Comparison of ENCODE assay signal across 7 mouse cellular contexts in genomic region chr17:50190131-50191015, GRCm38 (mm10). TPM values are rescaled to one million over a fixed set of nuclear protein-coding genes. Genes with fewer than 3 reads are reported as not detected.
A peak's percentile ranks its signal among the peaks of the same experiment; 100 is the strongest.
DNase-seq lines count a peak whose midpoint lies in the region; ATAC-seq and TF ChIP-seq lines count a peak whose summit lies in the region.

Rftn1 (minus strand) TSS chr17:50190674.

- TF ChIP-seq POLR2A in MEL (IDR thresholded peaks at IDR 0.05; ENCODE audit: control insufficient read depth in 1 of 2, insufficient read depth in 1 of 2, low read depth in 1 of 2, low read length in 2 of 2, poor library complexity in 1 of 2), result peak; percentile 25 to 61; a peak in 2 of 4 replicates
- TF ChIP-seq POLR2A in bone marrow, adult 2 months (IDR thresholded peaks at IDR 0.05; ENCODE audit: borderline replicate concordance, control insufficient read depth, low read depth, low read length), result peak; percentile 51; the same call in 1 of the 2 replicates
- peak; percentile 40; the same call in 1 of the 2 replicates for TF ChIP-seq POLR2A in spleen, adult 2 months (IDR thresholded peaks at IDR 0.05; ENCODE audit: low read depth, low read length)

- no peaks in the 10 kb centered on the region for H3K27me3 ChIP-seq in MEL (ENCODE audit: control insufficient read depth in 1 of 2, insufficient read depth in 2 of 2, low read length in 2 of 2)
- no peaks in the 10 kb centered on the region; the same call in 1 of the 2 replicates for H3K27me3 ChIP-seq in hindbrain, postnatal 0 days (ENCODE audit: insufficient read depth, low read length)
- no peaks in the 10 kb centered on the region for H3K27me3 ChIP-seq in spleen, adult 2 months (ENCODE audit: control insufficient read depth, insufficient read depth, low read length)

- H3K9ac ChIP-seq in MEL (ENCODE audit: control insufficient read depth, low read depth, low read length, poor library complexity, severe bottlenecking), result peak within 1 kb of the TSS; percentile 83
- peak within 1 kb of the TSS; percentile 59 for H3K9ac ChIP-seq in hindbrain, postnatal 0 days (replicated peaks; ENCODE audit: low read length)

- peaks cover 5 to 13% of the 10 kb centered on the region in 2 experiments for H3K36me3 ChIP-seq in MEL (ENCODE audit: control insufficient read depth in 1 of 2, insufficient read depth in 2 of 2, low read length in 2 of 2)
- no peaks in the 10 kb centered on the region for H3K36me3 ChIP-seq in hindbrain, postnatal 0 days (ENCODE audit: insufficient read depth, low read length)
- H3K36me3 ChIP-seq in spleen, adult 2 months (ENCODE audit: control insufficient read depth, insufficient read depth, low read length), result no peaks in the 10 kb centered on the region

- no peak for TF ChIP-seq EP300 in MEL (IDR thresholded peaks at IDR 0.05; ENCODE audit: low read depth in 1 of 2, low read length in 2 of 2)

- H3K4me1 ChIP-seq in MEL (ENCODE audit: control insufficient read depth in 1 of 2, insufficient read depth in 2 of 2, low read length in 2 of 2), result peaks cover 12 to 25% of the 10 kb centered on the region in 2 experiments
- peaks cover 5% of the 10 kb centered on the region for H3K4me1 ChIP-seq in bone marrow, adult 2 months (ENCODE audit: control insufficient read depth, insufficient read depth, low read length)
- 0 out of 2 replicates have a peak, but pooled peaks cover 3% of the 10 kb centered on the region for H3K4me1 ChIP-seq in hindbrain, postnatal 0 days (ENCODE audit: insufficient read depth, low read length)
- peaks cover 14% of the 10 kb centered on the region for H3K4me1 ChIP-seq in spleen, adult 2 months (ENCODE audit: control insufficient read depth, insufficient read depth, insufficient read length)

- H3K27ac ChIP-seq in MEL (ENCODE audit: control insufficient read depth, low read depth, low read length), result peak within 1 kb of the TSS; percentile 74
- H3K27ac ChIP-seq in bone marrow, adult 2 months (ENCODE audit: control insufficient read depth, insufficient read depth, low read depth, low read length, poor library complexity), result peak within 1 kb of the TSS; percentile 80
- H3K27ac ChIP-seq in hindbrain, postnatal 0 days, result no peak within 1 kb of the TSS; the same call in 1 of the 2 replicates
- H3K27ac ChIP-seq in spleen, adult 2 months (ENCODE audit: insufficient read depth, low read length), result peak within 1 kb of the TSS; percentile 93

- H3K79me2 ChIP-seq in MEL (ENCODE audit: control insufficient read depth, insufficient read depth, low read length, poor library complexity), result peaks cover 48% of the 10 kb centered on the region

- TF ChIP-seq RAD21 in MEL (IDR thresholded peaks at IDR 0.05; ENCODE audit: low read depth, low read length), result no peak

- ATAC-seq in hindbrain, postnatal 0 days, result peak; percentile 50
- ATAC-seq in megakaryocyte-erythroid progenitor cell, adult 5-6 weeks (replicated peaks; ENCODE audit: low FRiP score, low TSS enrichment, poor library complexity, severe bottlenecking), result no peak

- H3K4me2 ChIP-seq in hindbrain, postnatal 0 days (ENCODE audit: low read depth, low read length), result peak within 1 kb of the TSS; percentile 99

- intact Hi-C loops in gastrocnemius, postnatal 14 days (cut with DNase I; ENCODE audit: low total_unique reads), result loop anchor here (5.0 kb wide), 2 partner anchors 47 to 223 kb away; no protein-coding TSS in a partner anchor
- intact Hi-C loops in left cerebral cortex, postnatal 25 days (cut with DNase I), result loop anchor here (5.0 kb wide), 2 partner anchors 223 to 238 kb away; no protein-coding TSS in a partner anchor

- WGBS in bone marrow, adult 2 months, result 2% methylated on average over 75 of the region's 79 CpGs
- 2% methylated on average over 74 of the region's 79 CpGs for WGBS in hindbrain, postnatal 0 days
- 3% methylated on average over 71 of the region's 79 CpGs for WGBS in spleen, adult 2 months

- DNase-seq in MEL (ENCODE audit: low read depth, low spot score), result peak; percentile 81
- peak; percentile 72 for DNase-seq in gastrocnemius, postnatal 14 days
- DNase-seq in hindbrain, postnatal 0 days (ENCODE audit: low spot score), result no peak
- DNase-seq in left cerebral cortex, postnatal 25 days (ENCODE audit: low spot score in 2 of 2), result peak; percentile 9 to 15
- peak in 1 of 2 experiments; percentile 79 for DNase-seq in spleen, adult 2 months (ENCODE audit: low read depth in 1 of 2, low spot score in 2 of 2)

- TF ChIP-seq CTCF in MEL (IDR thresholded peaks at IDR 0.05 in 2 of 3, conservative IDR thresholded peaks at IDR 0.05 in 1 of 3; ENCODE audit: control insufficient read depth in 1 of 3, insufficient read depth in 1 of 3, low read depth in 2 of 3, low read length in 3 of 3, poor library complexity in 1 of 3, severe bottlenecking in 1 of 3), result no peak
- no peak for TF ChIP-seq CTCF in bone marrow, adult 2 months (IDR thresholded peaks at IDR 0.05; ENCODE audit: control insufficient read depth, insufficient read depth, low read length)
- no peak for TF ChIP-seq CTCF in hindbrain, postnatal 0 days (IDR thresholded peaks at IDR 0.05; ENCODE audit: low read depth)
- TF ChIP-seq CTCF in spleen, adult 2 months (IDR thresholded peaks at IDR 0.05; ENCODE audit: extremely low read depth, insufficient read depth, insufficient read length, insufficient replicate concordance), result no peak

- no peaks in the 10 kb centered on the region for H3K9me3 ChIP-seq in MEL (replicated peaks; ENCODE audit: insufficient read depth, low read length)
- no peaks in the 10 kb centered on the region for H3K9me3 ChIP-seq in hindbrain, postnatal 0 days (ENCODE audit: low read length)

- H3K4me3 ChIP-seq in MEL (ENCODE audit: control insufficient read depth in 1 of 2, insufficient read depth in 1 of 2, low read depth in 2 of 2, low read length in 2 of 2), result peak within 1 kb of the TSS; percentile 74 to 87
- peak within 1 kb of the TSS; percentile 61 for H3K4me3 ChIP-seq in bone marrow, adult 2 months (replicated peaks; ENCODE audit: control insufficient read depth, low read depth, low read length)
- peak within 1 kb of the TSS; percentile 71 for H3K4me3 ChIP-seq in hindbrain, postnatal 0 days (ENCODE audit: low read length)
- peak within 1 kb of the TSS; percentile 95 for H3K4me3 ChIP-seq in spleen, adult 2 months (ENCODE audit: extremely low read depth, insufficient read depth, insufficient read length)

TF ChIP-seq in MEL, 35 proteins besides CTCF, POLR2A, EP300 and RAD21:
- TF ChIP-seq SIN3A (IDR thresholded peaks at IDR 0.05; ENCODE audit: low read length), result peak; percentile 42; the same call in 1 of the 2 replicates
- no peak for TF ChIP-seq SMC3 (IDR thresholded peaks at IDR 0.05; ENCODE audit: low read depth, low read length)
- TF ChIP-seq ZMIZ1 (IDR thresholded peaks at IDR 0.05; ENCODE audit: low read depth, low read length), result 0 out of 2 replicates have a peak, but pooled peaks have one; percentile 22
- no peak for TF ChIP-seq TCF12 (IDR thresholded peaks at IDR 0.05; ENCODE audit: low read depth, low read length)
- no peak for TF ChIP-seq POLR2AphosphoS2 (IDR thresholded peaks at IDR 0.05; ENCODE audit: low read length)
- TF ChIP-seq ETS1 (IDR thresholded peaks at IDR 0.05; ENCODE audit: low read depth, low read length), result 0 out of 2 replicates have a peak, but pooled peaks have one; percentile 17
- 0 out of 2 replicates have a peak, but pooled peaks have one; percentile 64 for TF ChIP-seq UBTF (IDR thresholded peaks at IDR 0.05; ENCODE audit: borderline replicate concordance, insufficient read depth, low read depth, low read length)
- TF ChIP-seq MXI1 (IDR thresholded peaks at IDR 0.05; ENCODE audit: low read depth, low read length), result peak; percentile 4
- no peak for TF ChIP-seq CHD1 (IDR thresholded peaks at IDR 0.05; ENCODE audit: low read depth, low read length)
- TF ChIP-seq MYC (IDR thresholded peaks at IDR 0.05; ENCODE audit: low read depth, low read length), result no peak
- 0 out of 2 replicates have a peak, but pooled peaks have one; percentile 29 for TF ChIP-seq ELF1 (IDR thresholded peaks at IDR 0.05; ENCODE audit: low read depth, low read length)
- TF ChIP-seq JUND (IDR thresholded peaks at IDR 0.05; ENCODE audit: low read depth, low read length), result no peak

RNA-seq across cellular contexts. Expression of gene Rftn1, which starts in this region (rescaled TPM):
- 69.1 and 70.2 TPM in 2 replicates for total RNA-seq in MEL (2012; rRNA removed)
- 10 to 100 TPM in 1 of 2 experiments, not detected in 1; 76.1 TPM for polyA plus RNA-seq in MEL (2012; ENCODE audit: insufficient read depth in 1 of 2, insufficient read length in 2 of 2, low read depth in 1 of 2, low replicate concordance in 2 of 2, missing spikeins in 1 of 2)
- polyA plus RNA-seq in bone marrow, adult 2 months (2011; ENCODE audit: insufficient read depth, insufficient read length, low replicate concordance, missing spikeins), result 10.1 and 18.0 TPM in 2 replicates
- 10 to 100 TPM; 48.5 to 58.5 TPM for total RNA-seq in gastrocnemius, postnatal 14 days (2021)
- 39.5 and 44.4 TPM in 2 replicates for total RNA-seq in hindbrain, postnatal 0 days (2014; rRNA removed)
- polyA plus RNA-seq in hindbrain, postnatal 0 days (2015; fragmentation: Nextera tagmentation; extraction: Ambion mirVana), result 18.2 and 19.7 TPM in 2 replicates
- total RNA-seq in left cerebral cortex, postnatal 25 days (2021), result 1 to 10 TPM; 7.3 to 9.2 TPM
- total RNA-seq in megakaryocyte-erythroid progenitor cell, adult 5-6 weeks (2014; fragmentation: Nextera tagmentation), result 39.0 and 39.5 TPM in 2 replicates
- total RNA-seq in megakaryocyte-erythroid progenitor cell, adult 5-6 weeks (2017), result 31.1 and 44.6 TPM in 2 replicates
- polyA plus RNA-seq in spleen, adult 2 months (2012; rRNA removed), result 67.4 and 101 TPM in 2 replicates
